Mouse (Mus musculus) right cerebral cortex, postnatal 10 days (tissue): Measurements from ENCODE around the gene D17Wsu92e.

Experiments used
- DNase-seq, 2 experiments: peaks; one replicate each; pipeline ENCODE4 v3.0.0; 2021; ENCODE audit warnings: low spot score in 2 of 2

The D17Wsu92e gene

DNA sequence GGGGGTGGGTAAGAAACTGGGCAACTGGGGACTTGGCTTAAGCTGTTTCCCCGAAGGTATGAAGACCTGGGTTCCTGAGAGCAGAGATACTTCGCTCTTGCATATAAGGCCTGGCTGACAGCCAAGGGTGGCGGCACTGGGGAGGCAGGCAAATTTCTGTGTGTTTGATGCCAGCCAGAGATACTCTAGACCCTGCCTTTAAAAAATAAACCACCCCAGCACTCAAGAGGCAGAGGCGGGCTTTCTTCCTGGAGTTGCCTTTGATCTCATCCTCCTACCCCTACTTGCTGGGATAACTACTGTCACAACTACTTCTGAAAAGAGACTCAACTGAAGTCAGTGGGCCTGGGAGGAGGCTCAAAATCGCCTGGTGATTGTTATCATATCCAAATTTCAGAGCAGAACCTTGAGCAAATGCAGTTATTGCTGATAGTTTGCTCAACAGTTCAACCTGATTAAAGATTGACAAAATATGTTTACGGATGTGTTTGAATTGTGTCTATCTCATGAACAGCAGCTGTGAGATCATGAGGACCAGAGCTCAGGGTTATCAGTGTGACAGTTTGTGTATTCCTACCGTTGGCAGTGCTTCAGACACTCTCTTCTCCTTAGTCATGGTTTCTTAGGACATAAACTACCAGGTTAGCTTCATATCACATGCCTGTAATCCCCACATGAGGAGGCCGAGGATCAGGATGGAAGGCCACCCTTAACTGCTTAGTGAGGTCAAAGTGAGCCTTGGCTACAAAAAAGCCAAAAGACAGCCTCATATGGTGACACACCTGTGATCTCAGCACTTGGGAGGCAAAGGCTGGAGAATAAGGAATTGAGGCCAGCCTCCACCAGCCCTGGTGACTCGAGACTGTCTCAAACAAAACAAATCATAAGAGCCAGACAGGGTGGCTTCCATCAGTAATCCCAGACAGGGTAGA lies 1.2 kb upstream of the D17Wsu92e start:
- peak; percentile 43 to 58 for DNase-seq

DNA sequence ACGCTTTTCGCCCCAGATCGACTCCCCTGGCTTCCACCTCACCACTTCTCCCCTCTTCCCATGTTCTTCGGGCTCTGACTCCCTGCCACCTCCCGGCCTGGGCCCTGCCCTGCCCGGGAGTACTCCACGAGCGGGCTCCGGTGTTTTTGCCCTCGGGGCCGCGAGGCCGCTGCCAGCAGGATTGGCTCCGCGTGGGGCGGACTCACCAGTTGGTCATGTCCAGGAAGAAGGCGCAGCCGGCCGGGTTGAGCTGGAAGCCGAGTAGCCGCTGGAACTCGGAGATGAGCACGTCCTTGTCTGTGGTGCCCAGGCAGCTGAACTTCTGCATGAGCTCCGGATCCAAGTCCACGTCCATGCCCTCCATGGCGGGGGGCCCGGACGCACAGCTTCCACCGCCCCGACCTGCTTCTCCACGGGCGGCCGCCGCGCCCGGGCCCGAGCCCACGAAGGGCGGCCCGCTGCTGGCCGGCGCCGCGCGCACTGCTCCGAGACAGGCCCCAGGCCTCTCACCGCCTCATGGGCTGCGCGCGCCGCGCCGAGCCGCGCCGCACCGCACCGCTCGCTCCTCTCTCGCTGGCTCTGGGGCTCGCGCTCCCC lies 379 bp downstream of the D17Wsu92e start:
- DNase-seq, result peak; percentile 57 to 75

DNA sequence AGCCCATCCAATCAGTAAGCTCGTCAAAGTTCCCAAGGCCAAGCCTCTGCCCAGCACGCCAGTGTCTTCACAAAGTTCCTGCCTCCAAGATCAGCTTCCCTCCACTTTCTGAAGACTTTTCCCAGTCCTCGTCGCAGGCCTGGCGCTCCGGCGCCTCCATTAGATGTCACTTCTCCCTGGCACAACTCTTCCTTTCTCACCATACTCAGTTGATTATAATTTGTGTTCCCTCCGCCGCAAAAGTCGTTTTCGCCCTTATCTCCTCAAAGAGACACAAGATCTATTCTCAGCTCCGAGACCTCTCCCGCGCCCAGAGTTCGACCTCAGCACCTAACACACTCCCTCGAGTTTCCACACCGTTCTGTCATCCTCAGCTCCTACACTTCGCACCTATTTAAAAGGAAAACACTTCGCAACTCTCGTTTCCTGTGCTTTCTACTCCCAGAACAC lies 902 bp downstream of the D17Wsu92e start:
- peak; percentile 51 to 55 for DNase-seq

DNA sequence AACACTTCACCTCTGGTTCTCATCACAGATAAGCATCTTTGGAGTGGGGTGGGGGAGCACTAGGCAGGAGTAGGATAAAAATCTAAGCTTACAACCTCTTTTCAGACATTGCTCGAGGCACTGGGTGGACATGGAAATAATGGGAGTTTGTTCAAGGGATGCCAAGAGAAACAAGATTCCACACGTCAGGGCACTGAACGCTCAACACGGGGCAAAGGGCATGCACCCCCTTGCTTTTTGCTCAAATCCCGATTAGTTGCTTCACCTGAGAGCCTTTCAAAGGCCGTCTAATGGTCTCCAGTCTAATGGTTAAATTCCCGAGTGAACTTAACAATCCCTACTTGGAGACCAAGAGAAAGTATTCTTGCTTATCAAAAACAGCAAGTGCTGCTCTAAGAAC lies 1.4 kb downstream of the D17Wsu92e start:
- no peak for DNase-seq

DNA sequence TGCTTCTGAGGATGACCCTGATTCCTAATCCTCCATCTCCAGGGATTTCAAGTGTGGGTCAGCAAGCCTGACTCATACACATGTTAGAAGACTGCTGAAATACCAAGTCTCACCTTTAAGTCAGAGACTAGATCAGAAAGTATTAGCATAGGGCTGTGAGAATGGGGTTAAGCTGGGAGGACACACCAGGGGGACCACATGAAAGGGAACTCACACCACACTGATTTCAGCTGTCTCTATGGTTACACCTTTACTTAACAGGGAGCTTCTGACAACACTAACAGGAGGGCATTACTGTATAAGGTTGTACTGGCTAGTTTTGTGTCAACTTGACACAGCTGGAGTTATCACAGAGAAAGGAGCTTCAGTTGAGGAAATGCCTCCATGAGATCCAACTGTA lies 5.8 kb downstream of the D17Wsu92e start:
- DNase-seq, result no peak

DNA sequence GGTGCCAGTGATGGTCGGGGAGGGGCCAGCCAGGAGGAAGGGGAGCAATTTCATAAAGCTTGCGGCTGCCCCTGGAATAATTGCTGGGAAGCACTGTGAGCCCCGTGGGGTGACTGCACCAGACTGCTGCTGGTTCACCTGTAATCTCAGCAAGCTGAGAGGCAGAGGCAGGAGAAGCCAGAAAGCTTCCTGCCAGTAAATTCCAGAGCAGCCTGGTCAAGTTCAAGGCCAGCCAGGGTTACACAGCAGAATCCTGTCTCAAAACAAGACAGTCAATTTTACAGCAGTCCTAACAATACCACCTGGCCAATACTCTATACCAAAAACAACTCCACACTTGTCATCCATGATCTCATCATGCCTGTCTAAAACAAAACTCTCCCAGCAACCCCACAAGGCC lies 8.5 kb downstream of the D17Wsu92e start:
- no peak for DNase-seq

DNA sequence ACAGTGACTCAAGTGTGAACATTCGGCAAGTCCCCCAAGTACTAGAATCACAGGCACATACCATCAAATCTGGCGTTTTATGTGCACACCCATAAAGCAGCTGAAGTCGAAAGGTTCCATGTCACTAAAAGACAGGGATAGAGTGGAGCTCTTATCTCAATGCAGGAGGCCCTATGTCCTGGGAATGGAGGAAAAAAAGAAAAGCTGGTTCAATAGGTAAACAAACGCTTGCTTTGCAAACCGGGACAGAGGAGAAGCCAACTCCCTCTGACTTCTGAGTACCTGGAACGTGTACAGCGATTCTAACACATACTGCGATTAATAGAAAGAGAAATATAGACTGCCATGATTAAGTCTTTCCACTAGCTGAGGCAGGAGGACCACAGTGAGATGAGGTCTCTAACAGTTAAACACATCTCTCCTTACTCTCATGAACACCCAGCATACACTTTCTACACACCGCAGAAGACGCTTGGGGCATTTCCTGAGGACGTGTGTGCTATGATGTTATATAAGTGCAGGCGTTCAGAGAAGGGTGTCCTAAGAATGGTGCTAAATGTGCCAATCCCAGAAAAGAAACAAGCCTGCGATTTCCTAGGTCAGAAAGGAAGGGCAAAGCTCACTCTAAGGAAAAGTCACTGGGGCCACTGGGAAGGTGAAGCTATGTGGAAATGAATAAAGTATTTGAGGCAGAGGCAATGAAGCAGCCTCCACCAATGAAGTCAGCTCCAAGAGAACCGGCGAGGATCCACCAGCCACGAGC lies 9.7 kb downstream of the D17Wsu92e start:
- no peak for DNase-seq

DNA sequence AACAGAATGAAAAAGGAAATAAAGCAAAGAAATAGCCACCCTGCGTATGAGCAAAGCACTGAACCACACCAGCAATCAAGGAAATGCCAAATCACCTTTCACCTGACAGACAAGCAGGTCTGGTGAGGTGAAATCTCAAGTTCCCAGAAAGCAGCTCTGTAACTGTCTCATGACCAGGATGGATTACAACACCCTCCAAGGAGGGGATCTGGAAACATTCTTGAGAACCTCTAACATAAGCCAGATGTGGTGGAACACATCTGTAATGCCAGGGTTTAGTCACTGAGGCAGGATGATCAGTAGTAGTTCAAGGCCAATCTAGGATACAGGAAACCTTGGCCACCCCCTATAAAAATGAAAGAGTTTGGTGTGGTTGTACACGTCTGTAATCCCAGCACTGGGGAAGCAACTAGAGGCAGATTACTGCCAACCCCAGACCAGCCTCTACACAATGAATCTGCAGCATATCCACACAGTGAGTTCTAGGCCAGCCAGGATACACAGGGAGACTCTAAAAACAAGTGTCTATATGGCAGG lies 12.8 kb downstream of the D17Wsu92e start:
- no peak for DNase-seq

DNA sequence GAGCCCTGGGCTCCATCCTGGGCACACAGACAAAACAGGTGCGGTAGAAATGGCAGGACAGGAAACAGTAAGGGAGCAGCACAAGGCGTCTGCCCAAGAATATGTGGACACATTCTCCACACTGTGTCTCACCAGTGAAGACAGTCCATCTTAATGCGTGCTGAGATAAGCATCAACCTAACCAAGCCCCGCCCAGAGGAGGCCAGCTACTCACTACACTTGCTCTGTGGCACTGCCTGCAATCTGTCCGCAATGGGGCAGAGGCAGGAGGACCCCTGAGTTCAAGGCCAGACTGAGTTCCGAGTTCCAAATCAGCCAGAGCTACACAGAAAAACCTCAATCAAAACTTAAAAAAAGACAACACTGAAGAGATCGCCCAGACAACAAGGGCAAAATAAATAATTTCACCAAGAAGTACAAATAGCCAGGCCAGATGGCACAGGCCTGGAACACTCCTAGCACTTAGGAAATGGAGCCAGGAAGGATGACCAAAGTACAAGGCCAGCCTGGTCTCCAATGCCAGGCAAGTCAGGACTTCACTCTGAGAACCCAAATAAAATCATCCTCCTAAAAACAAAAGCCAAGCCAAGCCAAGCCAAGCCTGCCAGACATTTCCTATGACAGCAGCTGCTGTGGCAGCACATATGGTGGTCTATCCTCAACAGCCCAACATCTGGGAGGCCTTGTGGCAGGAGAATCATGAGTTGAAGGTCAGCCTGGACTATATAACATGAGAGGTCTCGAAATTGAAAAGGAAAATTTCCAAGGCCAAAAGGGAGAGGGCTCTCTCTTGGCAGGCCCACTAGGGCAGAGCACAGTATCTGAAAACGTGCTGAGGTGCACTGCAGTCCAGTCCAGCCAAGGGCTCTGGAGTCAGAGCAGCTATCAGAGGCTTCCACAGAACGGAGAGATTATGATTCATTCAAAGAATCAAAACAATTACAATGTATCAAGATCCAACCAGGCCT lies 15.4 kb downstream of the D17Wsu92e start:
- DNase-seq, result no peak

DNA sequence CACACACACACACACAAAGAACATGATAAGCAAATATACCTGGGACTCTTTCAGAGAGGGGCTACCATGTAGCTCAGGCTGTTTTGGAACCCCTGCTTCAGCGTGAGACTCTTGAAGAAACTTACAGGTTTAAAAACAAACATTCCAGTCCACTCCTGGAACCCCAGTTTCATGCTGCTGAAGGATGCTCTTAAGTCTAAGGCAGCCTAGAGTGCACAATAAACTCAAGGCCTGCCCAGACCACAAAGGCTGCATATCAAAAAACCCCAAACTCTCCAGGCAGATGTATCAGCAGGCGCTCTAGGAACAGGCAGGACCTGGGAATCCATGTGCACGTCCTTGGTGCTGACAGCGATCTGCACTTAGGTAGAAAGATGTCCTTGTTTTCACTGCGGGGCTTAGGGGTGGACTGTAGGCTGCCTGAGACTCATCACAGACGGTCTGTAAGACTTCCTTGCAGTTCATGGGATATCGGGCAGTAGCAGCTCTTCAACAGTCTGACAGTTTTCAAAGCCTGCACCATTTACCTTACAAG lies 16.2 kb downstream of the D17Wsu92e start:
- no peak for DNase-seq

DNA sequence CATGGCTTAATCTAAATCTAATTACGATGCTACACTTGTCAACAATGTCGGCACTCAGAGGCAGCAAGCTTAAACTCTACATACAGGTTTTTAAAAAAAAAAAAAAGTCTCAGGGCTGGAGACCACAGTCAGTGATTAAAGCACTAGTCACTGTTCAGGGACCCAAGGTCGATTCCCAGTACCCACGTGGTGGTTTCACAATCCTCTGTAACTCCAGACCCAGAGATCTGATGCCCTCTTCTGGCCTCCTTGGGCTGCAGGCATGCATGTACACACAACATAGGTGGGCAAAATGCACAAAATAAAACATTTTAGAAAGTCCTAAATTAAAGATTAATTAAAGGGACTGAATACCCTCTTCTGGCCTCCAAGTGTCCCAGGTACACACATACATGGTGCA lies 16.7 kb downstream of the D17Wsu92e start:
- DNase-seq, result no peak

DNA sequence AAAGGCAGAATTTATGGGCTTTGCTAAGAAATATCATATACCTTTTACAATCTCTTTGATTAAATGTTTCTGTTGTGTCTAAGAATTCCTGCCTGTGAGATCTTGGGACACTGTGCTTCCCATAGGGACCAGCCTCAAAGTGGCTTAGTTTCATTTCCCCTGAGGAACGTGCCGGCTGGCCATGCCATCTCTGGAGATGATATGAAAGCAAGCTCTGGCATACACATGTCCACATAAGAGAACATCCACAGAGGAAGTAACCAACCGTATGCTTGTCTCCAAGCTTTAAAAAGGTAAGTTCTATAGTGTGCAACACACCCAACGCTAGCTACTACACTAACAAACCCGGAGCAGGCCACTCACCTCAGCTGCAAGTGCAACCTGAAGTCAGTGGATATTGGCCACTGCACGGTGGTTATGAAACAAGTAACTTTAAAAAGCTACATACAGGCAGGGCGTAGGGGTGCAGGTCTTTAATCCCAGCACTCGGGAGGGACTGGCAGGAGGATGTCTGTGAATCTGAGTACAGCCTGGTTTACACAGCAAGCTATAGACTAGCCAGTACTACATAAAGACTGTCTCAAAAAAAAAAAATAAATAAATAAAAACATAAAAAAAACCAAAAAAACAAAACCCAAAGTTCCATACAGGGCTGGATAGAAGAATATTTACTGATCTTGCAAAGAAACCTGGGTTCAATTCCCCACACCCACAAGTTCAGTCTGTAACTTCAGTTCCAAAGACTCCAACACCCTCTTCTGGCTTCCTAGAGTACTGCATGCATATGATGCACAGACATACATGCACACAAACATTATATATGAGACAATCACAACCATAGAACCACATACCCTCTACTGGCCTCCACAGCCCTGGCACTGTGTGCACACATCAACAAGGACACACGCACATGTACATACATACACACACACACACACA lies 19.5 kb downstream of the D17Wsu92e start:
- no peak for DNase-seq

DNA sequence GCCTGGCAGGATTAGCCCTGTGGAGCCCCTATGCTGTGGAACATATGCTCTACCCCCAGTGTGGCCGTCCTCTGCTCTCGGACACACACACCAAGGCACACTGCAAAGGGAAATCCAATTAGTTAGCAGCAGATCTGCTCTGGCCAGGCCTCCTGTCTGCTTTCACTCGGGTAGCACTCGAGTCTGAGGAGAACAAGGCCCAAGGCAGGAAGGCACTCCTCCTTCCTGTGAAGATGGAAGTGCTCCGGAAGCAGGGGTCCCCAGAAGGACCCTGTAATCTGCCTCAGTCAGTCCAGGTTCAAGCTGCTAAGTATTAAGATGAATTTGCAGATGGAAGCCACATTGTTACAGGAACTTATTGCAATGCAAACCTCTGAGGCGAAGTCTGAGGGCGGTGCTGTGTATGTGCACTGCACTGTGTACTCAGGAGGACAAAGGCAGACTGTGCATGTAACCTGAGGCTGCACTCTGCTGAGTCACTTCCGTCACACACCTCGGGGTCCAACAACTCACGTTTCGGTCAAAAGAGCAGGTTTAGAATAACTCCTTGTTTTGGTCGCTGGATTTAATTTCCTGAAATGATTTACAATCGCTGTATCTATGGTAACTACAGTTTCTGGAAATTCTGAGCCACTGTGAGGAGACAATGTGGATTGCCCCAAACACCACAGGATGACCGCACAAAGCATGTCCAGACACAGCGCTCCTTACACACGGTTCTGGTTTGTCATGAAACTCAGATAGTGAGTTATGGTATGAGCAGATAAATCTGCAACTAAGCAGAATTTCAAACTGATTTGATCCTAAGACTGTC lies 20.5 kb downstream of the D17Wsu92e start:
- no peak for DNase-seq

DNA sequence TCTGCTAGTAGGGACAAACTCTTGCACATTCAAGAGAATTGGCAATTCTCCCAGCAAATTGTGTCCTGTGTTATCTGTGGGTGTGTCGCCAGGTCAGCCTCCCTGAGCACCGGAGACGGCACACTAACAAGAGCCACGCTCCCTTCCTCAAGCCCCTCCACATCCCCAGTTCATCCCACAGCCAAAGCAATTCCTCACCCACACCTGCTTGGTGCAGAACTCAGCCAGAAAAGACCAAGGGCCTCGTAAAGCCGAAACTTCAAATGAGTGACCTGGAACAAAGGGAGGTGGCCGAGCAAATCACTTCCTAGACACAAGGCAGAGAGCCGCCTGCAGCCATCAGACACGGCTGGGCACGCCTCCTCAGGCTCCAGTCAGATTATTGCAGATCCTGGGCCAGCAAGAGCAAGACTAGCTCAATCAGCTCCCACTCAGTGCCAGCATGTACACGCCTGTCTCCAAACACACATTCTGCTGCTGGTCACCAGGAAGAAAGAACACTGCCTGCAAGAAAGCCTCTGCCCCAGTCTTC lies 23.0 kb downstream of the D17Wsu92e start:
- DNase-seq, result no peak

DNA sequence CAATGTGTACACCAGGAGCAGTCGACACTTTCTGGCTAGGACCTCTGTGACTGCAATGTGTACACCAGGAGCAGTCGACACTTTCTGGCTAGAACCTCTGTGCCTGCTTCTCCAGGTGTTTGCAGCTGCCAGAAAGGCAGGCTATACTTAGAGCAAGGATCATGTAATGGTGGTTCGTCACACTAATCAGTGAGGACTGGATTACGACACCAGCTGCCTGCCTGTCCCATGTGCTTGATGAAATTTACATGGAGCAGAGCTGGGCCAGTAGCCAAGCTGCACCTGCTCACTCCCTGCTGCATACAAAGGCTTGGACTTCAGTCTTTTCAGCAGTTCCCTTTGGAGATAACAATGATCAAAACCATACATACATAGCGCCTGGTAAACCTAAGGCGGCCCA lies 23.7 kb downstream of the D17Wsu92e start:
- DNase-seq, result peak; percentile 59 to 73

DNA sequence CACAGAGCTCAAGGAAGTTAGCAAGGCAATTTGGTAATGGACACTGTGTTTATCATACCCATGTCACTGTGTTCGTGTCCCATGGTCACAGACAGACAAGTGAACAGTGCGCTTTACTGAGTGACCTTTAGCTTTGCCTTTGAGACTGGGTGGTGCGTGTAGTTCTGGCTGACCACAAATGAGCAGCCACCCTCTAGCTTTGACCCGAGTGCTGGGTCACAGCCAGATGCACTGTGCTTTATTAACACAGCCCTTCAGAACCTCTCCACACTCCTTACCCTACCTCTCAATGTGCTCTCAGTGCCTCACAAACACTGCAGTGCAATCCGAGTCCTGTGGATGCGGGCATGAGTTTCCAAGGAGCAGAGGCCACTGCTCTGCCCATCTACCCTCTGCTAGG lies 27.3 kb downstream of the D17Wsu92e start:
- no peak for DNase-seq

DNA sequence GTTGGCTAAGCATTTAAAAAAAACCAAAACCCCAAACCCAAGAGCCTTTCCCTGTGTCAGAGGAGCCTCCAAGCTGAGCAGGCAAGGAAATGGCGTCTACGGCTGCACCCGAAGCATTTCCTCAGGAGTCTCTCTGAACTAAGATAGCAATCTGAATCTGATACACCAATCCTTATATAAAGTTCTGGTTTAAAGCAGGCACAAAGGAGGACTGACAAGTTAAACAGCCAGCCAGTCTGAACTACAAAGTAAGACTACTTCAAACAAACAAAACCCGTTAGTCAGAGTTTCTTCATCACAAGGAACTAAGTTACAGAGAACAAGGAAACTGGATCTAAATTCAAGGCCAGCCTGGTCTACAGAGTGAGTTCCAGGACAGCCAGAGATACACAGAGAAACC lies 27.9 kb downstream of the D17Wsu92e start:
- no peak for DNase-seq

DNA sequence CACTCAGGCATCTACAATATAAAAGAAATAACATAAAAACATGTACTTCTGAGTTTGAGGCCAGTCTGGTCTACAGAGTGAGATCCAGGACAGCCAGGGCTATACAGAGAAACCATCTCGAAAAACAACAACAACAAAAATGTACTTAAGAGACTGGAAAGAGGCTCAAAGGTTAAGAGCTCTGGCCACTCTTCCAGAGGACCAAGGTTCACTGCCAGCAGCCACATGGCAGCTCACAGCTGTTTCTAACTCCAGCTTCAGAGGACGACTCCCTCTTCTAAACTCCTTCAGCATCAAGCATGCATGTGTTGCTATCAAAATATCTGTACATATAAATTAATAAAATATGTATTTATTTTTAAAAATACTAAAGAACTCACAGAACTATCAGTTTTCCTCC lies 28.9 kb downstream of the D17Wsu92e start:
- no peak for DNase-seq
